Mouse (Mus musculus): Measurements from ENCODE around the gene Plcg2. TPM values are rescaled to one million over a fixed set of nuclear protein-coding genes. Genes with fewer than 3 reads are reported as not detected.
A peak's percentile ranks its signal among the peaks of the same experiment; 100 is the strongest.

The Plcg2 gene
- total and polyA plus RNA-seq, 2 experiments from 2014 or later = 1.5 to 2.4 TPM

DNA sequence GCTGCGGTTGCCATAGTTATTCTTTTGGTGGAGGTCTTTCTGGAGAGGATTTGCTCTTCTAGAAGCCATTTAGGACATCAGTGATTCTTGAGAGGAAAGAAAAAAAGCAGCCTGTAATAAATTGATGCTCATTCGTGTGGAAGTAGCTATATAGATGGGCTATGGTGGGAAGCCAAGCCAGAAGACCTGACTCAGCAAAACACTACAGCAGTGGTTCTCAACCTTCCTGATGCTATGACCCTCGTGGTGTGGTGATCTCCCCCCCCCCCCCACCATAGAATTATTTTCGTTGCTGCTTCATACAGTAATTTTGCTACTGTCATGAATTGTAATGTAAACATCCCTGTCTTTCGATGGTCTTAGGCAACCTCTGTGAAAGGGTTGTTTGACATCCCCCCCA lies 134.4 kb downstream of the Plcg2 start:
- no peak overlapping the region for H3K9ac ChIP-seq (replicated peaks; ENCODE audit: low read length, poor library complexity, severe bottlenecking)
- no peak overlapping the region for H3K4me2 ChIP-seq (ENCODE audit: low read depth, low read length, poor library complexity, severe bottlenecking)
- ATAC-seq (ENCODE audit: low FRiP score) (no peak), DNase-seq (ENCODE audit: low spot score) (no peak)
- TF ChIP-seq CTCF (IDR thresholded peaks at IDR 0.05) = no peak
- H3K4me3 ChIP-seq (ENCODE audit: low read depth, low read length) = no peak overlapping the region
- no peaks in the 10 kb centered on the region for H3K4me1 ChIP-seq (ENCODE audit: insufficient read depth, low read length)
- H3K27ac ChIP-seq (ENCODE audit: low read depth, low read length) = no peak overlapping the region
- H3K36me3 ChIP-seq (ENCODE audit: insufficient read depth, low read length) = no peaks in the 10 kb centered on the region
- no peaks in the 10 kb centered on the region for H3K9me3 ChIP-seq (ENCODE audit: low read length)
- H3K27me3 ChIP-seq (ENCODE audit: insufficient read depth, low read length) = no peaks in the 10 kb centered on the region
- 84% methylated on average over 5 of the region's 5 CpGs for WGBS

DNA sequence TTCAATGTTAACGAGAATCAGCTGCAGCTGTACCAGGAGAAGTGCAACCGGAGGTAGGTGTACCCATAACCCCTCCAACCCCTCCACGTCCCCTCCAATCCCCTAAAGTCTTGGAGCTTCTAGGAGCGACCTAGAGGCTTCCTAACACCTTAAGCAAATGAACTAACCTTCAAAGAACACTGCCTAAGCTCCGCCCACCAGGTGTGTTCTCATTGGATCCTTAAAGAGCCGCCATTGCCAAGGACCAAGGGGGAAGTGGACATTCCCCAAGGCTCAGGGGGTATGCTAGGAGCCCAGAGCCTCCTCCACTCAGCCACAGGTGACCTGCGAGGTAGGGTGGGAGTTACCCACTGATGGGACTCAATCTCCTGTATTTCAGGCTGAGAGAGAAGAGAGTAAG lies 136.3 kb downstream of the Plcg2 start:
- no peak for DNase-seq (ENCODE audit: low spot score)
- H3K4me1 ChIP-seq (ENCODE audit: insufficient read depth, low read length) = no peaks in the 10 kb centered on the region
- WGBS = 88% methylated on average over 7 of the region's 7 CpGs
- H3K27ac ChIP-seq (ENCODE audit: low read depth, low read length) = no peak overlapping the region
- no peaks in the 10 kb centered on the region for H3K36me3 ChIP-seq (ENCODE audit: insufficient read depth, low read length)
- no peaks in the 10 kb centered on the region for H3K9me3 ChIP-seq (ENCODE audit: low read length)
- no peak overlapping the region for H3K4me3 ChIP-seq (ENCODE audit: low read depth, low read length)
- no peak overlapping the region for H3K9ac ChIP-seq (replicated peaks; ENCODE audit: low read length, poor library complexity, severe bottlenecking)
- H3K4me2 ChIP-seq (ENCODE audit: low read depth, low read length, poor library complexity, severe bottlenecking) = no peak overlapping the region
- no peaks in the 10 kb centered on the region for H3K27me3 ChIP-seq (ENCODE audit: insufficient read depth, low read length)
- TF ChIP-seq CTCF (IDR thresholded peaks at IDR 0.05) = no peak
- ATAC-seq (ENCODE audit: low FRiP score) = no peak

DNA sequence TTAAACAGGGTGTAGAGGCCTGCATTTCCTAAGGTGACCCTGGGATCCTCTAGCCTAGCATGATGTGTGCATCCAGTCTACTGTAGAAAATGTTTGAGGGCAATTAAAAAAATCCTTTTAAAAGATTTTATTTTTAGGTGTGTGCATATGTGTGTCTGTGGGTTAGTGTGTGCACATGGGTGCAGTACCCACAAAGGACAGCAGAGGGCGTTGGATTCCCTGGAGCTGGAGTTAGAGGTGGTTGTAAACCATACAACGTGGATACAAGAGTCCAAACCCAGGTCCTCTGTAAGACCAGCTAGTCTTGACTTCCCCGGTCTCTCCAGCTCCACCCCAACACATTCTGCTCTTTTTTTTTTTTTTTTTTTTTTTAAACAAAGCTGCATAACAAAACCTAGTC lies 139.4 kb downstream of the Plcg2 start:
- 61% methylated on average over 3 of the region's 3 CpGs for WGBS
- Histone ChIP-seq H3K9ac (replicated peaks; ENCODE audit: low read length, poor library complexity, severe bottlenecking) (no peak overlapping the region), H3K4me2 (ENCODE audit: low read depth, low read length, poor library complexity, severe bottlenecking) (no peak overlapping the region), H3K36me3 (ENCODE audit: insufficient read depth, low read length) (no peaks in the 10 kb centered on the region), H3K27ac (ENCODE audit: low read depth, low read length) (no peak overlapping the region), H3K4me3 (ENCODE audit: low read depth, low read length) (no peak overlapping the region), H3K9me3 (ENCODE audit: low read length) (no peaks in the 10 kb centered on the region), H3K4me1 (ENCODE audit: insufficient read depth, low read length) (no peaks in the 10 kb centered on the region), H3K27me3 (ENCODE audit: insufficient read depth, low read length) (no peaks in the 10 kb centered on the region)
- DNase-seq (ENCODE audit: low spot score) (no peak), ATAC-seq (ENCODE audit: low FRiP score) (no peak)
- TF ChIP-seq CTCF (IDR thresholded peaks at IDR 0.05) = peak; percentile 32

DNA sequence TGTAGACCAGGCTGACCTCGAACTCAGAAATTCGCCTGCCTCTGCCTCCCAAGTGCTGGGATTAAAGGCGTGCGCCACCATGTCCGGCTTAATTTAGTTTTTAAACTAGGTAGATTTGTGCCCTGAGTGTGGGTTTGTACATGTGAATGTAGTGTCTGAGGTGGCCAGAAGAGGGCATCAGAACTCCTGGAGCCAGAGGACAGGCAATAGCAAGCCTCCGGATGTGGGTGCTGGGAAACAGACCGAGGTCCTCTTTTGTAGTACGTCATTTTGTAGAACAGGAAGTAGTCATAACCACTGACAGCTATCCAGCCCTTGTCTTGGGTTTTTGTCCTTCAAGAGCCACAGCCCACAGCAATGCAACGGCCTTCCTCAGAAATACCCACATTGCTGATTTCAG lies 141.5 kb downstream of the Plcg2 start:
- WGBS = 95% methylated on average over 9 of the region's 9 CpGs
- no peak overlapping the region for H3K9ac ChIP-seq (replicated peaks; ENCODE audit: low read length, poor library complexity, severe bottlenecking)
- no peaks in the 10 kb centered on the region for H3K9me3 ChIP-seq (ENCODE audit: low read length)
- TF ChIP-seq CTCF (IDR thresholded peaks at IDR 0.05) = no peak
- no peaks in the 10 kb centered on the region for H3K36me3 ChIP-seq (ENCODE audit: insufficient read depth, low read length)
- H3K27me3 ChIP-seq (ENCODE audit: insufficient read depth, low read length) = no peaks in the 10 kb centered on the region
- no peak overlapping the region for H3K4me3 ChIP-seq (ENCODE audit: low read depth, low read length)
- DNase-seq (ENCODE audit: low spot score) (no peak), ATAC-seq (ENCODE audit: low FRiP score) (no peak)
- no peak overlapping the region for H3K4me2 ChIP-seq (ENCODE audit: low read depth, low read length, poor library complexity, severe bottlenecking)
- no peak overlapping the region for H3K27ac ChIP-seq (ENCODE audit: low read depth, low read length)
- no peaks in the 10 kb centered on the region for H3K4me1 ChIP-seq (ENCODE audit: insufficient read depth, low read length)

DNA sequence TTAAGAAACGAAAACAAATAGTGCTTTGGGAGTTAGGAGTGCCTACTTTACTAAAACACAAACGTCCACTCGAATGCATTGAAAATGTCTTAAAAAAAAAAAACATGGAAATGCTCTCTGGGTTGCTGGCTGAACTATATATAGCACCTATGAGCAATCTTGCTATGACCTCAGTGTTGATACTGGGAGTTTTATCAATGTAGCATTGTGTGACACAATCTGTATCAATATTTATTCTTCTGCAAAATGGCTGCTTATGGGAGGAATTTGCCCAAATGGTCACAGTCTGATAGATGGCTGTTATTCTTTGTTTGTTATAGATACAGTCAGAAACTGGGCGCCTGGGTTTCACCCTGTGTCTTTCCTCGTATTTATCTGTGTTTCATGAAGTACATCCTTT lies 147.4 kb downstream of the Plcg2 start:
- H3K4me1 ChIP-seq (ENCODE audit: insufficient read depth, low read length) = no peaks in the 10 kb centered on the region
- H3K36me3 ChIP-seq (ENCODE audit: insufficient read depth, low read length) = no peaks in the 10 kb centered on the region
- WGBS = 70% methylated on average over 5 of the region's 5 CpGs
- ATAC-seq (ENCODE audit: low FRiP score) (no peak), DNase-seq (ENCODE audit: low spot score) (no peak)
- H3K27ac ChIP-seq (ENCODE audit: low read depth, low read length) = no peak overlapping the region
- no peak overlapping the region for H3K9ac ChIP-seq (replicated peaks; ENCODE audit: low read length, poor library complexity, severe bottlenecking)
- no peak overlapping the region for H3K4me3 ChIP-seq (ENCODE audit: low read depth, low read length)
- no peak overlapping the region for H3K4me2 ChIP-seq (ENCODE audit: low read depth, low read length, poor library complexity, severe bottlenecking)
- no peak for TF ChIP-seq CTCF (IDR thresholded peaks at IDR 0.05)
- H3K27me3 ChIP-seq (ENCODE audit: insufficient read depth, low read length) = no peaks in the 10 kb centered on the region
- no peaks in the 10 kb centered on the region for H3K9me3 ChIP-seq (ENCODE audit: low read length)

DNA sequence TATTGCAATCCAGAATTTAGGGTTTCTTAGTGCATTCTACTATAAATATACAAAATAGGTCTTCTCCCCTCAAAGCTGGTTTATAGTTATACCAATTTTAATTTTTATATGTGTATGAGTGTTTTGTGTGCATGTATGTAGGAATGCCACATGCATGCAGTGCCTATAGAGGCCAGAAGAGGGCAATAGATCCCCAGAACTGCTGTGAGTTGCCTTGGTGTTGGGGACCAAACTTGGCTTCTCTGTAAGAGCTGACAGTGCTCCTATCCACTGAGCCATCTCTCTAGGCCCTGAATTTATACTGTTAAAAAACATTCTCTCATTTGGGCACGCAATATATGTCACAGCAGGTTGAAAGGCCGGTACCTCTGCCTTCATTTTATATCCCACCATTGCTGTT lies 147.9 kb downstream of the Plcg2 start:
- DNase-seq (ENCODE audit: low spot score) (peak; percentile 80), ATAC-seq (ENCODE audit: low FRiP score) (no peak)
- WGBS = 55% methylated on average over 2 of the region's 2 CpGs
- Histone ChIP-seq H3K4me2 (ENCODE audit: low read depth, low read length, poor library complexity, severe bottlenecking) (no peak overlapping the region), H3K36me3 (ENCODE audit: insufficient read depth, low read length) (no peaks in the 10 kb centered on the region), H3K4me3 (ENCODE audit: low read depth, low read length) (no peak overlapping the region), H3K4me1 (ENCODE audit: insufficient read depth, low read length) (no peaks in the 10 kb centered on the region), H3K9ac (replicated peaks; ENCODE audit: low read length, poor library complexity, severe bottlenecking) (no peak overlapping the region), H3K27me3 (ENCODE audit: insufficient read depth, low read length) (no peaks in the 10 kb centered on the region), H3K9me3 (ENCODE audit: low read length) (no peaks in the 10 kb centered on the region), H3K27ac (ENCODE audit: low read depth, low read length) (no peak overlapping the region)
- TF ChIP-seq CTCF (IDR thresholded peaks at IDR 0.05) = peak; percentile 96
